Mouse (Mus musculus): ENCODE data around the gene Fam117b. TPM values are rescaled to one million over a fixed set of nuclear protein-coding genes. Genes with fewer than 3 reads are reported as not detected.
A peak's percentile ranks its signal among the peaks of the same experiment; 100 is the strongest.

Gene Fam117b
- polyA plus RNA-seq, 1 experiment from 2014 or later: 4.0 TPM

GRCm38 (mm10) chr1:59906819-59907521 is 5.8 kb upstream of the Fam117b start:
- Histone ChIP-seq H3K36me3 (ENCODE audit: control insufficient read depth, insufficient read depth, low read length) (no peaks in the 10 kb centered on the region), H3K27ac (ENCODE audit: low read length) (no peak overlapping the region), H3K27me3 (ENCODE audit: control insufficient read depth, insufficient read depth, low read length) (no peaks in the 10 kb centered on the region), H3K9ac (ENCODE audit: low read length) (no peak overlapping the region), H3K4me1 (ENCODE audit: control insufficient read depth, insufficient read depth, low read length) (no peaks in the 10 kb centered on the region), H3K4me2 (ENCODE audit: low read depth, low read length) (no peak overlapping the region), H3K9me3 (replicated peaks; ENCODE audit: control insufficient read depth, low read length) (no peaks in the 10 kb centered on the region), H3K4me3 (replicated peaks; ENCODE audit: low read length) (no peak overlapping the region)
- WGBS: 83% methylated on average over 13 of the region's 13 CpGs
- ATAC-seq (ENCODE audit: insufficient read depth, low FRiP score): no peak

DNA sequence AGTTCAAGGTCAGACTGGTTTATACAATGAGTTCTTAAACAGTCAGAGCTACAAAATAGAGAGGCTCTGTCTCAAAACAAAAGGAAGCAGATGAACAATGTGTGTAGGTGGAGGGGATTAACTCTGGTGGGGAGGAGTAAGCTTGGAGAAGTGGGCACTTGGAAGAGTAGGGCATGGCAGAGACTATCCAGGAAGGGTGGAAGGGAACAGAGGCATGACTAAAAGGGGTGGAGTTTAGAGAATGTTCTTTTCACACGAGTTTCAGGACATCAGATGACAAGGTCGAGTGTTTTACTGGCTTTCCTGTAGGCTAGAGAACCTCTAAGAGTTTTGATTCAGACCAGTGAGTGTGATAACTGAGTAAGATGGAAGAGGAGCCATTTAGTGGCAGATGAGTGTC is 5.1 kb upstream of the Fam117b start:
- Histone ChIP-seq H3K9me3 (replicated peaks; ENCODE audit: control insufficient read depth, low read length) (no peaks in the 10 kb centered on the region), H3K27ac (ENCODE audit: low read length) (no peak overlapping the region), H3K9ac (ENCODE audit: low read length) (no peak overlapping the region), H3K36me3 (ENCODE audit: control insufficient read depth, insufficient read depth, low read length) (no peaks in the 10 kb centered on the region), H3K4me3 (replicated peaks; ENCODE audit: low read length) (no peak overlapping the region), H3K27me3 (ENCODE audit: control insufficient read depth, insufficient read depth, low read length) (no peaks in the 10 kb centered on the region), H3K4me2 (ENCODE audit: low read depth, low read length) (no peak overlapping the region), H3K4me1 (ENCODE audit: control insufficient read depth, insufficient read depth, low read length) (no peaks in the 10 kb centered on the region)
- WGBS: 24% methylated on average over 2 of the region's 2 CpGs
- ATAC-seq (ENCODE audit: insufficient read depth, low FRiP score): no peak

GRCm38 (mm10) chr1:59910941-59911340 is 1.9 kb upstream of the Fam117b start:
- H3K9me3 ChIP-seq (replicated peaks; ENCODE audit: control insufficient read depth, low read length): no peaks in the 10 kb centered on the region
- 75% methylated on average over 1 of the region's 1 CpGs for WGBS

GRCm38 (mm10) chr1:59913195-59913868 is 526 bp downstream of the Fam117b start:
- Histone ChIP-seq H3K27ac (ENCODE audit: low read length) (peak overlapping the region; percentile 90), H3K9ac (ENCODE audit: low read length) (peak overlapping the region; percentile 97), H3K4me1 (ENCODE audit: control insufficient read depth, insufficient read depth, low read length) (peaks cover 20% of the 10 kb centered on the region), H3K36me3 (ENCODE audit: control insufficient read depth, insufficient read depth, low read length) (no peaks in the 10 kb centered on the region), H3K9me3 (replicated peaks; ENCODE audit: control insufficient read depth, low read length) (no peaks in the 10 kb centered on the region), H3K4me2 (ENCODE audit: low read depth, low read length) (peak overlapping the region; percentile 74), H3K27me3 (ENCODE audit: control insufficient read depth, insufficient read depth, low read length) (no peaks in the 10 kb centered on the region), H3K4me3 (replicated peaks; ENCODE audit: low read length) (peak overlapping the region; percentile 96)
- peak; percentile 52 for ATAC-seq (ENCODE audit: insufficient read depth, low FRiP score)
- WGBS: under 1% methylated on average over 70 of the region's 98 CpGs

More at GRCm38 (mm10) chr1:59910941-59911340, 1.9 kb upstream of the Fam117b start:
- Histone ChIP-seq H3K4me2 (ENCODE audit: low read depth, low read length) (no peak overlapping the region), H3K4me3 (replicated peaks; ENCODE audit: low read length) (no peak overlapping the region), H3K4me1 (ENCODE audit: control insufficient read depth, insufficient read depth, low read length) (peaks cover 18% of the 10 kb centered on the region), H3K9ac (ENCODE audit: low read length) (no peak overlapping the region), H3K36me3 (ENCODE audit: control insufficient read depth, insufficient read depth, low read length) (no peaks in the 10 kb centered on the region), H3K27me3 (ENCODE audit: control insufficient read depth, insufficient read depth, low read length) (no peaks in the 10 kb centered on the region), H3K27ac (ENCODE audit: low read length) (no peak overlapping the region)
- ATAC-seq (ENCODE audit: insufficient read depth, low FRiP score): no peak

- no peaks in the 10 kb centered on the region for H3K9me3 ChIP-seq (replicated peaks; ENCODE audit: control insufficient read depth, low read length)
- no peaks in the 10 kb centered on the region for H3K27me3 ChIP-seq (ENCODE audit: control insufficient read depth, insufficient read depth, low read length)
- no peak; the same call in 1 of the 2 replicates for ATAC-seq (ENCODE audit: insufficient read depth, low FRiP score)
- 2% methylated on average over 12 of the region's 12 CpGs for WGBS
- H3K4me1 ChIP-seq (ENCODE audit: control insufficient read depth, insufficient read depth, low read length): peaks cover 20% of the 10 kb centered on the region
- peak overlapping the region; percentile 96 for H3K4me3 ChIP-seq (replicated peaks; ENCODE audit: low read length)
- peak overlapping the region; percentile 74 for H3K4me2 ChIP-seq (ENCODE audit: low read depth, low read length)
- H3K9ac ChIP-seq (ENCODE audit: low read length): peak overlapping the region; percentile 97
- peak overlapping the region; percentile 90 for H3K27ac ChIP-seq (ENCODE audit: low read length)
- no peaks in the 10 kb centered on the region for H3K36me3 ChIP-seq (ENCODE audit: control insufficient read depth, insufficient read depth, low read length)
Measured at GRCm38 (mm10) chr1:59913869-59914225, 1.0 kb downstream of the Fam117b start.

- Histone ChIP-seq H3K4me3 (replicated peaks; ENCODE audit: low read length) (peak overlapping the region; percentile 96), H3K36me3 (ENCODE audit: control insufficient read depth, insufficient read depth, low read length) (no peaks in the 10 kb centered on the region), H3K4me1 (ENCODE audit: control insufficient read depth, insufficient read depth, low read length) (peaks cover 20% of the 10 kb centered on the region), H3K9me3 (replicated peaks; ENCODE audit: control insufficient read depth, low read length) (no peaks in the 10 kb centered on the region), H3K4me2 (ENCODE audit: low read depth, low read length) (peak overlapping the region; percentile 74), H3K27me3 (ENCODE audit: control insufficient read depth, insufficient read depth, low read length) (no peaks in the 10 kb centered on the region), H3K27ac (ENCODE audit: low read length) (no peak overlapping the region), H3K9ac (ENCODE audit: low read length) (no peak overlapping the region)
- WGBS: 42% methylated on average over 3 of the region's 3 CpGs
- ATAC-seq (ENCODE audit: insufficient read depth, low FRiP score): no peak
Measured at GRCm38 (mm10) chr1:59914799-59915198, 2.0 kb downstream of the Fam117b start.

DNA sequence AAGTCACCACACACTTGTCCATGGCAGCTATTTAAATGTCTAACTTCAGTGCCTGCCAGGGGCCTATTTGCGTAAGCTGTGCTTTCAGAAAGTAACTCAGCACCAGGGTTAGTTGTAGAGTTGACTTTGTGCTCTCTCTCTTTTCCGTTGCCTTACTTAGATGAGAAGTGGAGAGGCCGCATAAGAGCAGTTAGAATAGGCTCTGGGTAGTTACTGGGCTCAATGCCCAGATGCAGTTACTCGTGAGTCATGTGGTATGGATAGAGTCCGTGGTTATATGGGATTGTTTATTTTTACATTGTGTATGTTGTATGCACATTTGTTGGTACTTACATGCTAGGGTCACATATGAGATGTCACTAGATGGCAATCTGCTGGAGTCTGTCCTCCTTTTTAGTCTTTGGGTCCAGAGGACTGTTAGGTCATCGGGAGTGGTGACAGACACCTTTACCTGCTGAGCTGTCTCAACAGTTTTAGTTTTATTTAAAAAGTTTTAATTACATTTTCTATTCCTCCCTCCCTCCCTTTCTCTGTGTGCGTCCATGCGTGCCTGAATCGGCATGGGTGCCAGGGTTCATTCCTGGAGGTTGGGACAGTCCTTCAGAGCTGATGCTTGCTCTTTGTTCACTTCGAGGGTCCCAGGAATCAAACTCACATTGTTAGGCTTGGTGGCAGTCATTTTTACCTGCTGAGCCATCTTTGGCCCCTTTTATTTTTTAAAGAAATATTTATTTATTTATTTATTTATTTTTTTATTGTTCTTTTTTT is 3.2 kb downstream of the Fam117b start:
- Histone ChIP-seq H3K36me3 (ENCODE audit: control insufficient read depth, insufficient read depth, low read length) (no peaks in the 10 kb centered on the region), H3K27me3 (ENCODE audit: control insufficient read depth, insufficient read depth, low read length) (no peaks in the 10 kb centered on the region), H3K4me1 (ENCODE audit: control insufficient read depth, insufficient read depth, low read length) (peaks cover 20% of the 10 kb centered on the region), H3K9ac (ENCODE audit: low read length) (no peak overlapping the region), H3K9me3 (replicated peaks; ENCODE audit: control insufficient read depth, low read length) (no peaks in the 10 kb centered on the region), H3K27ac (ENCODE audit: low read length) (0 out of 2 replicates have a peak overlapping the region, but pooled peaks have one; percentile 9), H3K4me2 (ENCODE audit: low read depth, low read length) (no peak overlapping the region), H3K4me3 (replicated peaks; ENCODE audit: low read length) (no peak overlapping the region)
- no peak for ATAC-seq (ENCODE audit: insufficient read depth, low FRiP score)
- 59% methylated on average over 10 of the region's 10 CpGs for WGBS

GRCm38 (mm10) chr1:59917401-59917800 is 4.6 kb downstream of the Fam117b start:
- H3K36me3 ChIP-seq (ENCODE audit: control insufficient read depth, insufficient read depth, low read length): no peaks in the 10 kb centered on the region
- ATAC-seq (ENCODE audit: insufficient read depth, low FRiP score): no peak
- no peak overlapping the region for H3K4me2 ChIP-seq (ENCODE audit: low read depth, low read length)
- H3K4me3 ChIP-seq (replicated peaks; ENCODE audit: low read length): no peak overlapping the region
- no peaks in the 10 kb centered on the region for H3K27me3 ChIP-seq (ENCODE audit: control insufficient read depth, insufficient read depth, low read length)
- WGBS: 61% methylated on average over 3 of the region's 3 CpGs
- H3K9ac ChIP-seq (ENCODE audit: low read length): no peak overlapping the region
- peaks cover 20% of the 10 kb centered on the region for H3K4me1 ChIP-seq (ENCODE audit: control insufficient read depth, insufficient read depth, low read length)
- H3K27ac ChIP-seq (ENCODE audit: low read length): no peak overlapping the region
- 0 out of 2 replicates have a peak, but pooled peaks cover under 1% of the 10 kb centered on the region for H3K9me3 ChIP-seq (replicated peaks; ENCODE audit: control insufficient read depth, low read length)

GRCm38 (mm10) chr1:59918075-59918474 is 5.3 kb downstream of the Fam117b start:
- no peak overlapping the region for H3K4me2 ChIP-seq (ENCODE audit: low read depth, low read length)
- no peak overlapping the region for H3K27ac ChIP-seq (ENCODE audit: low read length)
- no peak overlapping the region for H3K9ac ChIP-seq (ENCODE audit: low read length)
- peaks cover 20% of the 10 kb centered on the region for H3K4me1 ChIP-seq (ENCODE audit: control insufficient read depth, insufficient read depth, low read length)
- no peak overlapping the region for H3K4me3 ChIP-seq (replicated peaks; ENCODE audit: low read length)
- ATAC-seq (ENCODE audit: insufficient read depth, low FRiP score): no peak
- H3K9me3 ChIP-seq (replicated peaks; ENCODE audit: control insufficient read depth, low read length): 0 out of 2 replicates have a peak, but pooled peaks cover 3% of the 10 kb centered on the region
- no peaks in the 10 kb centered on the region for H3K27me3 ChIP-seq (ENCODE audit: control insufficient read depth, insufficient read depth, low read length)
- no peaks in the 10 kb centered on the region for H3K36me3 ChIP-seq (ENCODE audit: control insufficient read depth, insufficient read depth, low read length)

Data from stomach, embryonic 16.5 days (tissue).